Mouse (Mus musculus): Measurements from ENCODE around the gene Gm3238. TPM values are rescaled to one million over a fixed set of nuclear protein-coding genes. Genes with fewer than 3 reads are reported as not detected.
"Not testable (repeated sequence)": the region's sequence is repeated elsewhere in the genome, so short reads cannot be mapped to it uniquely, and the experiment has no call there.

The Gm3238 gene
- total RNA-seq (2021) = not detected
- long read RNA-seq, experiment 1 = 0 reads
- long read RNA-seq, experiment 2 = 0 reads

DNA sequence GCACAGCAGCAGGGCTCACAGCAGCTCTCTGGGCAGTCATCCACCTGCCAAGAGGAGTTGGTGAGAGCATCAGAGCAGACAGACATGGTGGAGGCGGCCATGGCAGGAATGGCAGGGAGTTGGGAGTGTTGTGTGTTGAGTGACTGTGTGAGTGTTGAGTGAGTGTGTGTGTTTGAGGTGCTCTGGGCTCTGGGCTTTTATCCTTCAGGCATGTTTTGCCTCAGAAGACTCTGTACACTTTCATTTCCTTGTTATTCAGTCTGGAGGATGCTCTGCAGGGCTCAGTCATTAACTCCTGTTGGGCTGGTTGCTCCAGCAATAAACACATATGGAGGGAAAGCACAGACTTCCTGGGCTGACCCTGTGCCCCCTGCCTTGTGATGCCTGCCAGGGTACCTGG, at the start of gene Gm3238:
TSS of gene Gm3238 (minus strand) at position 101 of the 400 bp plus-strand sequence.
- DNase-seq (ENCODE audit: low spot score in 2 of 2) = not testable (repeated sequence)

DNA sequence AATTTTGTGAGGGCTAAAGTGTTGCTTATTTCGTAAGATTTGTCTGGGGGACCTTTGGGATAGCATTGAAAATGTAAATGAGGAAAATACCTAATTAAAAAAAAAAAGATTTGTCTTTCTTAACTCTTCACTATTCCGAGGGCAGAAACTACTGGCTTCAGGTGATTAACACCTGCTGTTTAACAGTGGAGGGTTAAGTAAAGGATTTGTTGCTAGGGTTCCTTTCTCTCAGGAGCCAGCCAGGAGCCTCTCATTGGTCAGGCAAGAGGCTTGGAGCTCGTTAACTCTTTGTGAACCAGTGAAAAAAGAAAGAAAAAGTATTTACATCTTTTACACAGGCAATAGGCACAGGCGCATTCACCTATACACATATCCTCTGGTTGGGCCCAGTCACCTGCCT, 48.1 kb upstream of the Gm3238 start:
- no peak for DNase-seq (ENCODE audit: low spot score in 2 of 2)

DNA sequence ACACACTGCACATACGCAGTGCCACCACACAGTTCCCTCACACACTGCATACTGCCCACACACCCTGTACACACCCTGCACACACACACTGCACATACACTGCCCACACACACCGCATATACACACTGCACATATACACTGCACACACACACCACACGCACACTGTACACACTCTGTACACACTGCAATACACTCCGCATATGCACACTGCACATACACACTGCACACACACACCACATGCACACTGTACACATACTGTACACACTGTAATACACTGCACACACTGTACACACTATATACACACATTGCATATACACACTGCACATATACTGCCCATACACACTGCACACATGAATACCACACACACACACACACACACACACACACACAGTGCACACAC, 47.4 kb upstream of the Gm3238 start:
- no peak for DNase-seq (ENCODE audit: low spot score in 2 of 2)

DNA sequence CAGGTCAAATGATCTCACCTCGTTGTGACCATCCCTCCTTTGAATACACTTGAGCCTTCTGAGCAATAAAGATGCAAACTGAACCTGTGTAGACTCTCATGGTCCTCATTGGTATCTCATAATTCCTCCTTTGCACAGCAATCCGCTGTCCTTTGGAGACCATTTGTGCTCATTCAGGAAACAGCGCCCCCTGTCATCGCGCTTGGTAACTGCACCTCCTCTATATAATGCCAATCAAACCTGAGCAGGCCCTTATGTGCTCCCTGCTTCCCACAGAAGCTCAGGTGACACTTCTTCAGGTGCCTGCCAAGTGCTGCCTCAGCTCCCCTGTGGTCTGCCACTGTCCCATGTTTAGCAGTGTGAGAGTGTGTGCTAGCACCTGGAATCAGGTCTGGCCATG, 44.4 kb upstream of the Gm3238 start:
- DNase-seq (ENCODE audit: low spot score in 2 of 2) = no peak

DNA sequence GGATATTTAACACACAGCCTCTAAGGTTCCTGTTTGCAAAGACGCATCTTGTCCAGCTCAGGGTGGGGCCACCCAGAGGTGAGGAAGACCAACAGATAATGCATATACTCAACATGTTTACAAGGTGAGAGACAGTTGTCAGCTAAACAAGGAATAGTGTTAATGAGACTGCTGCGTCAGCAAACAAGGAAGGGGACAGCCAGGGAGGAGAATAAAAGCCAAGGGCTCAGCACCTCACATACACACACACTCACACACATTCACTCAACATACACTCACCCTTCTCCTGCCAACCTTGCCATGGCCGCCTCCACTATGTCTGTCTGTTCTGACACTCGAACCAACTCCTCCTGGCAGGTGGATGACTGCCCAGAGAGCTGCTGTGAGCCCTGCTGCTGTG, 43.3 kb upstream of the Gm3238 start, which contains the start of gene Gm2696:
TSS of gene Gm2696 (plus strand) at position 301 of the 400 bp plus-strand sequence.
- no peak for DNase-seq (ENCODE audit: low spot score in 2 of 2)

DNA sequence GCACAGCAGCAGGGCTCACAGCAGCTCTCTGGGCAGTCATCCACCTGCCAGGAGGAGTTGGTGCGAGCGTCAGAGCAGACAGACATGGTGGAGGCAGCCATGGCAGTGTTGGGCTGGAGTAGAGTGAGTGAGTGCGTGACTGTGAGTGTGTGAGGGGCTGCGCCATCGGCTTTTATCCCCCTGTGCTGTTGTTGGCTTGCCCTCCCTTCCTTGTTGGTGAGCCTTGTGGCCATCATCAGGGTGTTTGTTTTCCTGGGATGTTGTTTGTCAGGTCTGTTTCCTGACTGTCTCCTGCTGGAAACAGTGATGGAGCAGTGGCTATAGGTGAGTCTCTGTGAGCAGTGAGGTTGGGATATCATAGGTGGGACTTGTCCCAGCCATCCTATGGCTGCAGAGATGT, 40.6 kb upstream of the Gm3238 start, which contains the start of gene Gm9507:
TSS of gene Gm9507 (minus strand) at position 101 of the 400 bp plus-strand sequence.
- DNase-seq (ENCODE audit: low spot score in 2 of 2) = no peak

DNA sequence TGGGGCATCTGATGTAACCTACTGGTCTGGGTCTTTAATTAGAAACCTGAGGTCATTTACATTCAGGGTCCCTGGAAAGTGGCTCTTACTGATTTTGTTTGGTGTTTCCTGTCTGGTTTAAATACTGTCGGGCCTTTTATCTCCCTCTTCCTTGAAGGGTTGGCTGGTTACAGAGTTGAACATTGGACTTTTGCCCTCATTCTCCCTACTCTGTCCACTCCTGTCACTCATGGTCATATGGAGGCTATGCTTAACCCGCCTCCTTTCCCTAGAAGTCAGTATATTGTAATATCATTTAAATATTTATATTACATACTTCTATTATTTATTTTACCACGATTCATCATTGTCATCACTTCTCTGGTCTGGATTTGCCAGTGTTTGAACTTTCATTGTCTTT, 33.0 kb upstream of the Gm3238 start:
- no peak for DNase-seq (ENCODE audit: low spot score in 2 of 2)

DNA sequence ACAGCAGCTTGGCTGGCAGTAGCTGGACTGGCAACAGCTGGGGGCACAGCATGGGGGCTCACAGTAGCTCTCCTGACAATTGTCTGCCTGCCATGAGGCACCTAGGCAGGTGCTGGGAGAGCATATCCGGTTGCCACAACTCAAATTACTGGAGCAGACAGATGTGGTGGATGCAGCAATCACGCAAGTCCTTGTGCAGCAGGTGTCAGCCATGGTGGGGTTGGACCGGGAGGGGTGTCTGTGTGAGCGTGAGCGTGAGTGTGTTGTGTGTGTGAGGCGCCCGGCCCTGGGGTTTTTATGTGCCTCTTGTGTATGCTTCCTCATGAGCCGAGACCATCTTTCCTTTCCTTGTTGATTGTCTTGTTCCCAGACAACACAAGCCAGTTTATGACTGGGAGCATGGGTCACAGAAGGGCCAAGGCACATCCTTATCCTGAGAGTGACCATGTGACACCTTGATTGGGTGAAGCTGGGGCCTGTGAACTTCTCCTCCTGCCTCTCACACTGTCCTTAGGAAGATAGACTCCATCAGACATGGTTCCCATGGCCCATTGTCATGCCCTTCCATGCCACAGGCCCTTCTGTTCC, 27.9 kb upstream of the Gm3238 start, which contains the start of gene Gm19668:
TSS of gene Gm19668 (minus strand) at position 213 of the 588 bp plus-strand sequence.
- DNase-seq (ENCODE audit: low spot score in 2 of 2) = no peak

DNA sequence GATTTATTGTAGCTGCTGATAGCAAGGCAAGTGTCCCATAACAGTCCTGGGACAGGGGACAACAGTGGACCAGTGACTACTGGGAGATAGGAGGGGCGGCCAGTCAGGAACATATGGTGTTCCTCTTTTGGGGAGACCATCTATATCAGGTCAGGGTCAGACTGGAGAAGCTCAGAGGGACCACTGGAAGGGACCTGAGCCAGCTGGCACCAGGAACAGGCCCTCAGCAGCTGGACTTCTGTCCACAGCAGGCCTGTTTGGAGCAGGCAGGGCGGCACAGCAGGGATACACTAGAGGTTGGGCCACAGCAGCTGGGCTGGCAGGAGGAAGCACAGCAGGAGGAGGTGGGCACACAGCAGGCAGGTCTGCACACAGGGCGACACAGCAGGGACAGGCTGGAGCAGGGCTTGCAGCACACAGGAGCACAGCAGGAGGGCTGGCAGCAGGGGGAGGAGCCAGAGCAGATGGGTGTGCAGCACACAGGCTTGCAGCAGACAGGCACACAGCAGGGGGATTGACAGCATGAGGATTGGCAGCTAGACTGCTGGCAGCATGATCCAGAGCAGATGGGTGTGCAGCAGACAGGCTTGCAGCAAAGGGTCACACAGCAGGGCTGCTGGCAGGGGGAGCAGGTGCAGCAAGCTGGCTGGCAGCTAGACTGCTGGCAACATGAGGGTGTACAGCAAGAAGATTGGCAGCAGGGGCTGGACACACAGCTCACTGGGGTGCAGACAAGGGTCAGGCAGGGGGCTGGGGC, 27.2 kb upstream of the Gm3238 start:
- not testable (repeated sequence) for DNase-seq (ENCODE audit: low spot score in 2 of 2)

DNA sequence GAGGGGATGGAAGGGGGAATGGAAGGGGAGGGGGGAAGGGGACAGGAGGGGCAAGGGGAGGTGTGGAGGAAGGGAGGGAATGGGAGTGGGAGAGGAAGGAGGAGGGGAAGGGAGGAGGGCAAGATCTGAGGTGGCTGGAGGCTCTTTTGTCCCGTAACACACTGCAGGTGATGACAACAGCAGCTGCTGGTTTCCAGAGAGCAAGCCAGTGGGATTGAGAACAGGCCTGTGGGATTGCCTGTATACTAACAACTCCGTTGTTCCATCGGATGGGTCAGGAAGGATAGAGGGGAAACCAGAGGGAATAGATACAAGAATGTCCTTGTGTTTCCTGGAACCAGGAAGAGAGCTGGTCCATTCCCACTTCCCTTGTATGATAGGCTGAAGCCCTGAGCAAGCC, 26.6 kb upstream of the Gm3238 start:
- no peak for DNase-seq (ENCODE audit: low spot score in 2 of 2)

DNA sequence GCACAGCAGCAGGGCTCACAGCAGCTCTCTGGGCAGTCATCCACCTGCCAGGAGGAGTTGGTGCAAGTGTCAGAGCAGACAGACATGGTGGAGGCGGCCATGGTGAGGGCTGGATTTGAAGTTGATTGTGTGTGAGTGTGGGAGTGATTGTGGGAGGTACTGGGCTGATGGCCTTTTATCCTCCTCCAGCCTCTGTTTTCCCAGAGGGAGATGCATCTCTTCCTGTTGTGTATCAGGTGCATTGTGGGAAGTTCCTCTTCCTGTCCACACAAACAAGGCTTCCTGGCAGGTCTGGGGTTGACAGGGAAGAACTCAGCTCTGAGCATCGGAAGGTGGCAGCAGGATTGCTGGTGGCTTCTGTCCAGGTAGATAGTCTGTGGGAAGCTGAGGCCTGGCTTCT, 23.9 kb upstream of the Gm3238 start, which contains the start of gene Gm9639:
TSS of gene Gm9639 (minus strand) at position 101 of the 400 bp plus-strand sequence.
- DNase-seq (ENCODE audit: low spot score in 2 of 2) = no peak

DNA sequence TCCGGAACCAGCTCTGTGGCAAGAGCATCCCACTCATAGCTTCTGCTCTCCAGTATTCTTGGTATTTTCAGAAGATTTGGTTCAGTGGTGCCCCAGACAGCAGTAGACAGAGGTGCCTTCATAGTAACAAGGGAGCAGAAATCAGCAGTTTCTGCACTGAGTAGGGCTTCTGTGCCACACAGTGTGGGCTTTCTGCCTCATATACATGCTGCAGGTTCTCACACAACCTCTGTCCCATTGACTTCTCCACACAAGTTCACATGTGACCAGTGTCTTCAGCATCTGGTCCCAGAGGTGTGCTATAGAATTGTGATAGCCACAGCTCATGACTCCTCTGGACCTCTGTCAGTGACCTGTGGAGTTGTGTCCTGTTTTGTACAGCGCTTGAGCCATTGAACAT, 17.5 kb upstream of the Gm3238 start:
- no peak for DNase-seq (ENCODE audit: low spot score in 2 of 2)

DNA sequence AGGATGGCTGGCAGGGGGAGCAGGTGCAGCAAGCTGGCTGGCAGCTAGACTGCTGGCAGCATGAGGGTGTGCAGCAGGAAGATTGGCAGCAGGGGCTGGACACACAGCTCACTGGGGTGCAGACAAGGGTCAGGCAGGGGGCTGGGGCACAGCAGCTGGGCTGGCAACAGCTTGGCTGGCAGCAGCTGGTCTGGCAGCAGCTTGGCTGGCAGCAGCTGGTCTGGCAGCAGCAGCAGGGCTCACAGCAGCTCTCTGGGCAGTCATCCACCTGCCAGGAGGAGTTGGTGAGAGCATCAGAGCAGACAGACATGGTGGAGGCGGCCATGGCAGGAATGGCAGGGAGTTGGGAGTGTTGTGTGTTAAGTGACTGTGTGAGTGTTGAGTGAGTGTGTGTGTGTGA, 16.8 kb upstream of the Gm3238 start, which contains the start of gene Gm7137:
TSS of gene Gm7137 (minus strand) at position 325 of the 400 bp plus-strand sequence.
- not testable (repeated sequence) for DNase-seq (ENCODE audit: low spot score in 2 of 2)

DNA sequence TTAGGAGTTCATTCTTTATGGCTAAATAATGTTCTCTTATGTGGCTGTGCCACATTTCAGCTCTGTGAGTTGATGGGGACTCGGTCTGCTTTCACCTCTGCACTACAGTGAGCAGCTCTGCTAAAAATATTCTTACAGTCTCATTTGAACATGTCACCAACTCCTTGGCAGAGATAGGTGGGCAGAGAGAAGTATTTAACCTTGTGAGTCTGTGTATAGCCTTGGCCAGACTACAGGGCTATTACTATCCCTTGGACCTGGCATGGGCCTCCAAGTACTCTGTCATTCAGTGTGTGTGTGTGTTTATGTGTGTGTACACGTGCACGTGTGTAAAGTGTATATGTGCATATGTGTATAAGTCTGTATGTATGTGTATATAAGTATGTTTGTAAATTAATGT, 12.3 kb upstream of the Gm3238 start:
- DNase-seq (ENCODE audit: low spot score in 2 of 2) = not testable (repeated sequence)

DNA sequence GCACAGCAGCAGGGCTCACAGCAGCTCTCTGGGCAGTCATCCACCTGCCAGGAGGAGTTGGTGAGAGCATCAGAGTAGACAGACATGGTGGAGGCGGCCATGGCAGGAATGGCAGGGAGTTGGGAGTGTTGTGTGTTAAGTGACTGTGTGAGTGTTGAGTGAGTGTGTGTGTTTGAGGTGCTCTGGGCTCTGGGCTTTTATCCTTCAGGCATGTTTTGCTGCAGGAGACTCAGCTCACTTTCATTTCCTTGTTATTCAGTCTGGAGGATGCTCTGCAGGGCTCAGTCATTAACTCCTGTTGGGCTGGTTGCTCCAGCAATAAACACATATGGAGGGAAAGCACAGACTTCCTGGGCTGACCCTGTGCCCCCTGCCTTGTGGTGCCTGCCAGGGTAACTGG, 11.3 kb upstream of the Gm3238 start, which contains the start of gene Gm3250:
TSS of gene Gm3250 (minus strand) at position 101 of the 400 bp plus-strand sequence.
- DNase-seq (ENCODE audit: low spot score in 2 of 2) = not testable (repeated sequence)

DNA sequence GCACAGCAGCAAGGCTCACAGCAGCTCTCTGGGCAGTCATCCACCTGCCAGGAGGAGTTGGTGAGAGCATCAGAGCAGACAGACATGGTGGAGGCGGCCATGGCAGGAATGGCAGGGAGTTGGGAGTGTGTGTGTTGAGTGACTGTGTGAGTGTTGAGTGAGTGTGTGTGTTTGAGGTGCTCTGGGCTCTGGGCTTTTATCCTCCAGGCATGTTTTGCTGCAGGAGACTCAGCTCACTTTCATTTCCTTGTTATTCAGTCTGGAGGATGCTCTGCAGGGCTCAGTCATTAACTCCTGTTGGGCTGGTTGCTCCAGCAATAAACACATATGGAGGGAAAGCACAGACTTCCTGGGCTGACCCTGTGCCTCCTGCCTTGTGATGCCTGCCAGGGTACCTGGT, 5.7 kb upstream of the Gm3238 start, which contains the start of gene Gm7138:
TSS of gene Gm7138 (minus strand) at position 101 of the 400 bp plus-strand sequence.
- not testable (repeated sequence) for DNase-seq (ENCODE audit: low spot score in 2 of 2)

DNA sequence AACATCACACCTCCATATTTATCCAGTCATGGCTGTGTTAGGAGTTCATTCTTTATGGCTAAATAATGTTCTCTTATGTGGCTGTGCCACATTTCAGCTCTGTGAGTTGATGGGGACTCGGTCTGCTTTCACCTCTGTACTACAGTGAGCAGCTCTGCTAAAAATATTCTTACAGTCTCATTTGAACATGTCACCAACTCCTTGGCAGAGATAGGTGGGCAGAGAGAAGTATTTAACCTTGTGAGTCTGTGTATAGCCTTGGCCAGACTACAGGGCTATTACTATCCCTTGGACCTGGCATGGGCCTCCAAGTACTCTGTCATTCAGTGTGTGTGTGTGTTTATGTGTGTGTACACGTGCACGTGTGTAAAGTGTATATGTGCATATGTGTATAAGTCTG, 1.0 kb upstream of the Gm3238 start:
- DNase-seq (ENCODE audit: low spot score in 2 of 2) = not testable (repeated sequence)

DNA sequence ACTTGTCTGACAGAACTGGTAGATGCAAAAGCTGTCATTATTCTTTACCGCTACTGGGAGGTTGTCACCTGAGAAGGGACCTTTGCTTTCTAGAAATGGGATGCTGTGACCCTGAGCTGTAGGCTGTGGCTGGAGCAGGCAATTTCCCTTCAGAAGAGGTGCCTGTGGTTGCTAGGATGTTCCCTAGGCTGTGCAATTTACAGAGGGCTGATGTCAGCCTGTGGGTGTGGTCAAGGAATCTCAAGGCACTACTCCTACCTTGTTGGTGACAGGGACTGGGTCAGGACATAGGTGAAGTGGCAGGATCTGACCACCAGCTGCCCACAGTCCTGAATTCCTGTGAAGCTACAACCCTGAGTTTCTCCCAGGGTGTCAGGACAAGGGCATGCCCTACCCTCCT, 1.4 kb downstream of the Gm3238 start:
- no peak for DNase-seq (ENCODE audit: low spot score in 2 of 2)

DNA sequence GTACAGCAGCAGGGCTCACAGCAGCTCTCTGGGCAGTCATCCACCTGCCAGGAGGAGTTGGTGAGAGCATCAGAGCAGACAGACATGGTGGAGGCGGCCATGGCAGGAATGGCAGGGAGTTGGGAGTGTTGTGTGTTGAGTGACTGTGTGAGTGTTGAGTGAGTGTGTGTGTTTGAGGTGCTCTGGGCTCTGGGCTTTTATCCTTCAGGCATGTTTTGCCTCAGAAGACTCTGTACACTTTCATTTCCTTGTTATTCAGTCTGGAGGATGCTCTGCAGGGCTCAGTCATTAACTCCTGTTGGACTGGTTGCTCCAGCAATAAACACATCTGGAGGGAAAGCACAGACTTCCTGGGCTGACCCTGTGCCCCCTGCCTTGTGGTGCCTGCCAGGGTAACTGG, 11.5 kb downstream of the Gm3238 start, which contains the start of gene Gm3233:
TSS of gene Gm3233 (minus strand) at position 101 of the 400 bp plus-strand sequence.
- not testable (repeated sequence) for DNase-seq (ENCODE audit: low spot score in 2 of 2)

DNA sequence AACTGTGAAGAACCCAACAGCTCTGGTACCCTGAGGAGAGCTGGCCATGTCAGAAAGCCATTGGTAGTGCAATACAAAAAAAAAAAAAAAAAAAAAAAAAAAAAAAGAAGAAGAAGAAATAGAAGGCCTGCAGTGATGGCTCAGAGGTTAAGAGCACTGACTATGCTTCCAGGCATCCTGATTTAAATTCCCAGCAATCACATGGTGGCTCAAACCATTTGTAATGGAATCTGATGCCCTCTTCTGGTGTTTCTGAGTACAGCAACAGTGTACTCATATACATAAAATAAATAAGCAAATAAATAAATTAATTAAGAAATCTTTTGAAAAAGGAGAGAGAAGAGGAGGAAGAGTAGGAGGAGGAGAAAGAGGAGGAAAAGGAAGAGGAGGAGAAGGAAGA, 17.7 kb downstream of the Gm3238 start:
- DNase-seq (ENCODE audit: low spot score in 2 of 2) = no peak

DNA sequence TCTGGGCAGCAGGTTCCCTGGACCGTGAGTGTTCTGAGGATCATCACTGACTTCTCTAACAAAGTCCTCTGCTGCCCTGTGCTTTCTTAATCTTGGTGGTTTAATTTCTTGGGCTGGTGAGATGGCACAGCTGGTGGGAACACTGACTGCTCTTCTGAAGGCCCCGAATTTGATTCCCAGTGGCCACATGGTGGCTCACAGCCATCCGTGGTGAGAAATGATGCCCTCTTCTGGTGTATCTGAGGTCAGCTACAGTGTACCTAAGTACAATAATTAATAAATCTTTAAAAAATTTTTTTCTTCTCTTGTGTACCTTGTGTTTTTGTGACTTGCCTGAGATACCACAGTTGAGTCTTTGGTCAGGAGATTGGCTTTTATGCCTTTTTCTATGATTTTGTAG, 18.8 kb downstream of the Gm3238 start:
- not testable (repeated sequence) for DNase-seq (ENCODE audit: low spot score in 2 of 2)

DNA sequence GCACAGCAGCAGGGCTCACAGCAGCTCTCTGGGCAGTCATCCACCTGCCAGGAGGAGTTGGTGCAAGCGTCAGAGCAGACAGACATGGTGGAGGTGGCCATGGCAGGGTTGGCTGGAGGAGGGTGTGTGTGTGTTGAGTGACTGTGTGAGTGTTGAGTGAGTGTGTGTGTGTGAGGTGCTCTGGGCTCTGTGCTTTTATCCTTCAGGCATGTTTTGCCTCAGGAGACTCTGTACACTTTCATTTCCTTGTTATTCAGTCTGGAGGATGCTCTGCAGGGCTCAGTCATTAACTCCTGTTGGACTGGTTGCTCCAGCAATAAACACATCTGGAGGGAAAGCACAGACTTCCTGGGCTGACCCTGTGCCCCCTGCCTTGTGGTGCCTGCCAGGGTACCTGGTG, 19.9 kb downstream of the Gm3238 start, which contains the start of gene Gm9736:
TSS of gene Gm9736 (minus strand) at position 101 of the 400 bp plus-strand sequence.
- not testable (repeated sequence) for DNase-seq (ENCODE audit: low spot score in 2 of 2)

Data from layer of hippocampus, postnatal 14 days (tissue).